Mouse (Mus musculus) T-cell, adult 2 months (primary cell): ENCODE measurements around the gene Tmem245.

Source experiments
- DNase-seq: peaks from one replicate; pipeline ENCODE4 v3.0.0; 2022; ENCODE audit warnings: low spot score

Tmem245 gene

DNA sequence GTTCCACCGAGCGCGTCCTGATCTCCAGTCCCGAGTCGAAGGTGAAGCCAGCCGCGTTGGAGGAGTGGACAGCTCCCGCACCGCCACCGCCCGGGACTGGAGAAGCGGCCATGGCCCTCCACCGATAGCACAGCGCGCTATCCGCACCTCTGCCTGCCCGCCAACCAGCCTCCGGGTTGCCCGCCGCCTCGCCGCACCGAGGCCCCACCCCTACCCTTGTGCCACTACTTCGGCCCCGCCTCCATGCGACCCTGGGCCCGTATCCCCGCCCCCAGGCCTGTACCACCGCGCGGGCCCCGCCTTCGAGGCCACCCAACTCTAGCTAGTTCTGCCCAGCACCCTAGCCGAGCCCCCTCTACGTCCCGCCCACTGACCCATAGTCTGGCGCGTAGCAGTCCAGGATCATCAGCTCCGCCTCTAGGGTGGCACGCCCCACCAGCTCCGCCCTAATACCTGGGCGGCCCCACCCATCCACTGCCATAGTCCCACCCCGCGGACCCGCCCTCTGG, 82.2 kb downstream of the Tmem245 start, which contains the start of gene Ctnnal1:
Ctnnal1 (minus strand) TSS at position 186 of the 509 bp plus-strand sequence.
- peak; percentile 71 for DNase-seq

- DNase-seq: no peak
Observed at GRCm38 (mm10) chr4:56864417-56865001, 82.7 kb downstream of the Tmem245 start.

GRCm38 (mm10) chr4:56864016-56864415, 83.2 kb downstream of the Tmem245 start:
- DNase-seq: no peak

DNA sequence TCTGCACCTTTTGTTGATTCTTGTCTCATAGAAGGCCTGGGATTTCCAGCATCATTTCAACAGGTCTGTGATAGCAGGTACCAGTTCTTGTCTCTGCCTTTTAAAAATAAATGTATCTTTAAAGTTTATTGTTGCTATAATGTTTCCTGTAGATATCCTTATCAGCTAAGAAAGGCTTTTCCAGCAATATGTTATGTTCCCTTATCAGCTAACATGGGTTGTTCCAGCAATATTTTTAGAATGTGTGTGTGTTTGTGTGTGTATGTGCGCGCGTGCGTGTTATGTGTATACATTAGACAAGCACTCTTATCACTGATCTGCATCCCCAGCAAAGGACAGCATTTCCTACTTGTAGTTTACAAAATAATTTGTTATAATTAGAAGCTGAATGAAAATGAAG, 85.7 kb downstream of the Tmem245 start:
- DNase-seq: no peak

DNA sequence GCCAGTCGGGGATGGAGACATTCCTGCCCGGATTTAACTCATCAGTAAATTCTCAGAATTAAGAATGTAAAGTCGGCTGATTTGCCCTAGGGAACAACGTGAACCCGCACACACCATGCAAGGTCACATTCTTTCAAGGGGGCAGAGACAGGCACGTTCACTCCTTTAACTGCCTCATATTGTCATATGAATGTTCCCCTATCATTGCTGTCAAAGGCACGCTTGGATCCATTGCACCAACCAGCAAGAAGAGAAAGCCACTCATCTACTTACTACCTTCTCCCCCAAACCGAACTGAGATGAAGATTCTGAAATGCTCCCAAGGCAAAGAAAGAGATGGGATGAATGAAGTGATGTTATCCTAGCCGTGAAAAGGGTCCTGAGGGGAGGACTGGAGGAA, 88.5 kb downstream of the Tmem245 start:
- no peak for DNase-seq

GRCm38 (mm10) chr4:56856371-56856949, 90.8 kb downstream of the Tmem245 start:
- DNase-seq: no peak

GRCm38 (mm10) chr4:56855935-56856334, 91.3 kb downstream of the Tmem245 start:
- DNase-seq: no peak

GRCm38 (mm10) chr4:56850724-56851123, 96.5 kb downstream of the Tmem245 start:
- DNase-seq: no peak

DNA sequence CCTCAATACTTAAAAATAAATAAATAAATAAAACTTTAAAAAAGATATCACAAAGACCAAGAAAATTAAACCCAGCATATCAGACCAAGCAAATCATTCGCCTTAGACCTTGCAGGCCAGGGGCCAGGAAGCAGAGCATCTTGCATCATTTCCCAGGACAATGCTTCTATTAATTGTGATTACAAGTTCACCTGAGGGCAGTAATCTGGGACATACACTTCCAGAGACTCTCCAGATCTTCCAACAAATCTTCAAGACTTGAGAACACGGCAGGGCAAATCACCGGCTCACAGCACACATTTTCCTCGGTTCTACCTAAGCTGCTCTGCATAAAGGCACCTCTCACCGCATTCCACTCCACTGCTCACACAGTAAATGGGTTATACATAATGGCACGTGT, 99.2 kb downstream of the Tmem245 start:
- DNase-seq: no peak

DNA sequence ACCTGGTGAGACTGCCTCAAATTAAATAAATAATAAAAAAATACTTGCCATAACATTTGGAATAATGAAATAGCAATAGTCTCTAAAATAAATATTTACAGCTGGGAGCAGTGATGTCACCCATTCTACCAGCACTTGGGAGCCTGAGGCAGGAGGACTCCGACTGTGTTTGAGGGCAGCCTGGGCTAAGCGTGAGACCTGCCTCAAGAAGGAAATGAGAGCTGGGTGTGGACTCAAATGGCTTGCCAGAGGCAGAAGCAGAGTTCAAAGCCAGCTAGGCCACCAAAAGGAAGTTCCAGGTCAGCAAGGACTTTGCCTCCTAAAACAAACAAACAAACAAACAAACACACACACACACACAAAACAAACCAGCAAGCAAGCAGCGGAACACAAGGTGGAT, 99.8 kb downstream of the Tmem245 start:
- DNase-seq: no peak

- no peak for DNase-seq
Observed at GRCm38 (mm10) chr4:56845896-56846533, 101.2 kb downstream of the Tmem245 start.

GRCm38 (mm10) chr4:56844911-56845310, 102.3 kb downstream of the Tmem245 start:
- no peak for DNase-seq

- DNase-seq: no peak
Observed at GRCm38 (mm10) chr4:56843963-56844362, 103.3 kb downstream of the Tmem245 start.

GRCm38 (mm10) chr4:56842501-56842900, 104.7 kb downstream of the Tmem245 start:
- no peak for DNase-seq

GRCm38 (mm10) chr4:56840297-56840696, 106.9 kb downstream of the Tmem245 start:
- no peak for DNase-seq

GRCm38 (mm10) chr4:56837661-56838060, 109.6 kb downstream of the Tmem245 start:
- DNase-seq: no peak

- no peak for DNase-seq
Observed at GRCm38 (mm10) chr4:56831998-56832397, 115.2 kb downstream of the Tmem245 start.

- DNase-seq: no peak
Observed at GRCm38 (mm10) chr4:56831013-56831609, 116.1 kb downstream of the Tmem245 start.

GRCm38 (mm10) chr4:56829511-56829921, 117.7 kb downstream of the Tmem245 start:
- DNase-seq: no peak

- no peak for DNase-seq
Observed at GRCm38 (mm10) chr4:56828932-56829331, 118.3 kb downstream of the Tmem245 start.

DNA sequence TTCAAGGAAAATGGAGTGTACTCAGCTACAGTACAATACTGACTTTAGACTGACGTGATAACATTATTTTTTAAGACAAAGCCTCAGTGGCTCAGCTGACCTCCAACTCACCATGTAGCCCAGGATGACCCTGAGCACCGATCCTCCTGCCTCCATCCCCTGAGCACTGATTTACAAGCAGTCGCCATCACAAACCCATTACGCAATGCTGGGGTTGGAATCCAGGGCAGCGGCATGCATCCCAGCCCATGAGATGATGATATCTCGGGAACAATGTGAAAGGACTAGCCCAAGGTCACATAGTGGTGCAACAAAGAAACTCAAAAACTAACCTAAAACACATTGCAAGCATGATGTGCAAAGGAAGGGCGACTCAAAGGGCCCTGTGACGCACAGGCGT, 123.0 kb downstream of the Tmem245 start:
- no peak for DNase-seq

- DNase-seq: no peak
Observed at GRCm38 (mm10) chr4:56820017-56820550, 127.2 kb downstream of the Tmem245 start.
